Comparison of ENCODE assay signal across 25 mouse cellular contexts in genomic region chr6:80209476-80209875, GRCm38 (mm10).
DNase-seq lines count a peak whose midpoint lies in the region; ATAC-seq and TF ChIP-seq lines count a peak whose summit lies in the region.
"Had no signal": no experiment of that assay in that cellular context is flagged by ENCODE, and none has a peak within 500 bp of the region (broad histone marks: within the 10 kb centered on the region; RNA-seq: fewer than 3 reads in every experiment).

No protein-coding gene starts in this region.

- no peak for ATAC-seq in embryonic facial prominence, embryonic 14.5 days (ENCODE audit: low read depth)
- peak; percentile 74; the same call in 1 of the 2 replicates for ATAC-seq in hindbrain, embryonic 16.5 days
- ATAC-seq in hindbrain, embryonic 14.5 days (ENCODE audit: low FRiP score), result no peak
- peak; percentile 48; the same call in 1 of the 2 replicates for ATAC-seq in midbrain, embryonic 15.5 days (replicated peaks)
- no peak for ATAC-seq in midbrain, embryonic 11.5 days (ENCODE audit: low FRiP score)
- ATAC-seq: CD4-positive, CD25-positive, alpha-beta regulatory T cell, adult 4 months; intestine, embryonic 15.5 days had no signal

- no peaks in the 10 kb centered on the region for H3K27me3 ChIP-seq in embryonic facial prominence, embryonic 14.5 days (replicated peaks; ENCODE audit: control insufficient read depth, insufficient read depth, low read length)
- no peaks in the 10 kb centered on the region for H3K27me3 ChIP-seq in embryonic facial prominence, embryonic 10.5 days (replicated peaks; ENCODE audit: low read depth, poor library complexity, severe bottlenecking)
- no peaks in the 10 kb centered on the region for H3K27me3 ChIP-seq in hindbrain, embryonic 16.5 days (replicated peaks; ENCODE audit: control insufficient read depth, insufficient read depth, low read length)
- H3K27me3 ChIP-seq in hindbrain, embryonic 14.5 days (ENCODE audit: control insufficient read depth, insufficient read depth, low read length), result no peaks in the 10 kb centered on the region
- no peaks in the 10 kb centered on the region for H3K27me3 ChIP-seq in midbrain, embryonic 15.5 days (replicated peaks)
- no peaks in the 10 kb centered on the region for H3K27me3 ChIP-seq in midbrain, embryonic 11.5 days (ENCODE audit: control insufficient read depth, insufficient read depth, low read length)
- H3K27me3 ChIP-seq: heart, embryonic 12.5 days; hindbrain, embryonic 15.5 days; intestine, embryonic 15.5 days; limb, embryonic 12.5 days; lung, embryonic 15.5 days; midbrain, embryonic 12.5 days had no signal

- TF ChIP-seq POLR2A in brain, embryonic 14.5 days (IDR thresholded peaks at IDR 0.05; ENCODE audit: borderline replicate concordance, extremely low read depth, insufficient read depth, insufficient read length, poor library complexity, severe bottlenecking), result no peak

- no peak overlapping the region for H3K4me2 ChIP-seq in embryonic facial prominence, embryonic 14.5 days (ENCODE audit: low read depth, low read length)
- no peak overlapping the region for H3K4me2 ChIP-seq in hindbrain, embryonic 16.5 days (ENCODE audit: low read length)
- no peak overlapping the region for H3K4me2 ChIP-seq in hindbrain, embryonic 14.5 days (replicated peaks)
- H3K4me2 ChIP-seq in midbrain, embryonic 15.5 days, result no peak overlapping the region
- no peak overlapping the region for H3K4me2 ChIP-seq in midbrain, embryonic 11.5 days
- H3K4me2 ChIP-seq: heart, embryonic 12.5 days; hindbrain, embryonic 15.5 days; intestine, embryonic 15.5 days; limb, embryonic 12.5 days; liver, embryonic 11.5 days; lung, embryonic 15.5 days; midbrain, embryonic 12.5 days had no signal

- 34% methylated on average over 2 of the region's 2 CpGs for WGBS in embryonic facial prominence, embryonic 14.5 days
- 63% methylated on average over 2 of the region's 2 CpGs for WGBS in embryonic facial prominence, embryonic 10.5 days
- WGBS in hindbrain, embryonic 16.5 days, result 39% methylated on average over 2 of the region's 2 CpGs
- 47% methylated on average over 2 of the region's 2 CpGs for WGBS in hindbrain, embryonic 14.5 days
- WGBS in midbrain, embryonic 15.5 days, result 39% methylated on average over 2 of the region's 2 CpGs
- WGBS in midbrain, embryonic 11.5 days, result 72% methylated on average over 2 of the region's 2 CpGs

- no peaks in the 10 kb centered on the region for H3K4me1 ChIP-seq in embryonic facial prominence, embryonic 14.5 days (ENCODE audit: control insufficient read depth, insufficient read depth, low read length)
- H3K4me1 ChIP-seq in embryonic facial prominence, embryonic 10.5 days, result no peaks in the 10 kb centered on the region
- H3K4me1 ChIP-seq in hindbrain, embryonic 16.5 days (ENCODE audit: control insufficient read depth, insufficient read depth, low read depth, low read length), result no peaks in the 10 kb centered on the region
- no peaks in the 10 kb centered on the region for H3K4me1 ChIP-seq in hindbrain, embryonic 14.5 days (replicated peaks; ENCODE audit: control insufficient read depth, insufficient read depth, low read length)
- H3K4me1 ChIP-seq in midbrain, embryonic 15.5 days, result no peaks in the 10 kb centered on the region
- no peaks in the 10 kb centered on the region for H3K4me1 ChIP-seq in midbrain, embryonic 11.5 days (ENCODE audit: control insufficient read depth, insufficient read depth, low read length)
- H3K4me1 ChIP-seq: heart, embryonic 12.5 days; hindbrain, embryonic 15.5 days; intestine, embryonic 15.5 days; limb, embryonic 12.5 days; lung, embryonic 15.5 days; midbrain, embryonic 12.5 days had no signal

- DNase-seq in embryonic facial prominence, embryonic 14.5 days (ENCODE audit: low spot score), result peak; percentile 24
- DNase-seq in embryonic facial prominence, embryonic 10.5 days (ENCODE audit: low spot score), result no peak
- DNase-seq in hindbrain, embryonic 14.5 days (ENCODE audit: low spot score), result no peak
- DNase-seq in midbrain, embryonic 11.5 days (ENCODE audit: low spot score, missing footprints), result no peak
- peak; percentile 79 for DNase-seq in brain, embryonic 14.5 days (ENCODE audit: low read depth)
- DNase-seq: adrenal gland, adult 2 months; cerebellum, adult 11 months; heart, adult 2 months; heart, postnatal 4 days; kidney, adult 9 months; kidney, postnatal 10 days; layer of hippocampus, postnatal 36 days; thymus, adult 18-20 months; thymus, postnatal 36 days had no signal

- no peak overlapping the region for H3K4me3 ChIP-seq in embryonic facial prominence, embryonic 14.5 days (ENCODE audit: low read depth, low read length)
- H3K4me3 ChIP-seq in embryonic facial prominence, embryonic 10.5 days, result no peak overlapping the region
- H3K4me3 ChIP-seq in hindbrain, embryonic 16.5 days (ENCODE audit: low read length), result no peak overlapping the region
- no peak overlapping the region for H3K4me3 ChIP-seq in hindbrain, embryonic 14.5 days (replicated peaks; ENCODE audit: low read length)
- H3K4me3 ChIP-seq in midbrain, embryonic 15.5 days, result no peak overlapping the region
- H3K4me3 ChIP-seq in midbrain, embryonic 11.5 days (ENCODE audit: low read depth, low read length), result no peak overlapping the region
- H3K4me3 ChIP-seq: heart, adult 2 months; heart, embryonic 12.5 days; hindbrain, embryonic 15.5 days; intestine, embryonic 15.5 days; limb, embryonic 12.5 days; lung, embryonic 15.5 days; midbrain, embryonic 12.5 days had no signal

- no peak overlapping the region for H3K27ac ChIP-seq in embryonic facial prominence, embryonic 14.5 days (replicated peaks; ENCODE audit: low read depth, low read length)
- H3K27ac ChIP-seq in embryonic facial prominence, embryonic 10.5 days (replicated peaks), result no peak overlapping the region
- no peak overlapping the region for H3K27ac ChIP-seq in hindbrain, embryonic 16.5 days (ENCODE audit: low read depth, low read length)
- no peak overlapping the region for H3K27ac ChIP-seq in hindbrain, embryonic 14.5 days
- H3K27ac ChIP-seq in midbrain, embryonic 15.5 days, result no peak overlapping the region
- H3K27ac ChIP-seq in midbrain, embryonic 11.5 days (ENCODE audit: low read depth, low read length), result no peak overlapping the region
- H3K27ac ChIP-seq: heart, adult 2 months; hindbrain, embryonic 15.5 days; intestine, embryonic 15.5 days; limb, embryonic 12.5 days; lung, embryonic 15.5 days; midbrain, embryonic 12.5 days; stomach, postnatal 0 days had no signal

- H3K9me3 ChIP-seq in embryonic facial prominence, embryonic 14.5 days (ENCODE audit: control insufficient read depth, low read length), result no peaks in the 10 kb centered on the region
- 0 out of 2 replicates have a peak, but pooled peaks cover 2% of the 10 kb centered on the region for H3K9me3 ChIP-seq in embryonic facial prominence, embryonic 10.5 days
- no peaks in the 10 kb centered on the region for H3K9me3 ChIP-seq in hindbrain, embryonic 16.5 days (ENCODE audit: control insufficient read depth, low read length)
- H3K9me3 ChIP-seq in hindbrain, embryonic 14.5 days (ENCODE audit: control insufficient read depth, low read length), result no peaks in the 10 kb centered on the region
- no peaks in the 10 kb centered on the region for H3K9me3 ChIP-seq in midbrain, embryonic 15.5 days
- H3K9me3 ChIP-seq in midbrain, embryonic 11.5 days (ENCODE audit: control insufficient read depth, low read length), result no peaks in the 10 kb centered on the region
- H3K9me3 ChIP-seq: heart, embryonic 12.5 days; hindbrain, embryonic 15.5 days; intestine, embryonic 15.5 days; limb, embryonic 12.5 days; lung, embryonic 15.5 days; midbrain, embryonic 12.5 days had no signal

- TF ChIP-seq CTCF in brain, embryonic 14.5 days (IDR thresholded peaks at IDR 0.05; ENCODE audit: borderline replicate concordance, extremely low read depth, insufficient read depth, insufficient read length), result no peak

- no peaks in the 10 kb centered on the region for H3K36me3 ChIP-seq in embryonic facial prominence, embryonic 14.5 days (ENCODE audit: control insufficient read depth, insufficient read depth, low read length)
- no peaks in the 10 kb centered on the region for H3K36me3 ChIP-seq in embryonic facial prominence, embryonic 10.5 days (replicated peaks)
- H3K36me3 ChIP-seq in hindbrain, embryonic 16.5 days (ENCODE audit: control insufficient read depth, insufficient read depth, low read length), result no peaks in the 10 kb centered on the region
- no peaks in the 10 kb centered on the region for H3K36me3 ChIP-seq in hindbrain, embryonic 14.5 days (replicated peaks; ENCODE audit: control insufficient read depth, insufficient read depth)
- H3K36me3 ChIP-seq in midbrain, embryonic 15.5 days (replicated peaks), result no peaks in the 10 kb centered on the region
- no peaks in the 10 kb centered on the region for H3K36me3 ChIP-seq in midbrain, embryonic 11.5 days (ENCODE audit: control insufficient read depth, insufficient read depth, low read length)
- H3K36me3 ChIP-seq: heart, embryonic 12.5 days; hindbrain, embryonic 15.5 days; intestine, embryonic 15.5 days; limb, embryonic 12.5 days; lung, embryonic 15.5 days; midbrain, embryonic 12.5 days had no signal

- no peak overlapping the region for H3K9ac ChIP-seq in embryonic facial prominence, embryonic 14.5 days (ENCODE audit: low read depth, low read length)
- H3K9ac ChIP-seq in hindbrain, embryonic 16.5 days (ENCODE audit: low read depth, low read length), result no peak overlapping the region; the same call in 1 of the 2 replicates
- no peak overlapping the region for H3K9ac ChIP-seq in hindbrain, embryonic 14.5 days
- H3K9ac ChIP-seq in midbrain, embryonic 15.5 days, result no peak overlapping the region
- H3K9ac ChIP-seq in midbrain, embryonic 11.5 days (ENCODE audit: low read length), result no peak overlapping the region
- H3K9ac ChIP-seq: heart, embryonic 12.5 days; hindbrain, embryonic 15.5 days; intestine, embryonic 15.5 days; limb, embryonic 12.5 days; lung, embryonic 15.5 days; midbrain, embryonic 12.5 days had no signal

Comparison
In these comparisons a context has a peak if more than half of its experiments do, and no peak if none do; other contexts are left out.
1. ATAC-seq: peak in hindbrain, embryonic 16.5 days (single experiment) and midbrain, embryonic 15.5 days (single experiment); none in embryonic facial prominence, embryonic 14.5 days (single experiment), hindbrain, embryonic 14.5 days (single experiment) and midbrain, embryonic 11.5 days (single experiment).
2. DNase-seq: peak in embryonic facial prominence, embryonic 14.5 days (single experiment) and brain, embryonic 14.5 days (single experiment); none in embryonic facial prominence, embryonic 10.5 days (single experiment), hindbrain, embryonic 14.5 days (single experiment) and midbrain, embryonic 11.5 days (single experiment).